Mouse (Mus musculus): ENCODE results near the gene Adk.

DNA sequence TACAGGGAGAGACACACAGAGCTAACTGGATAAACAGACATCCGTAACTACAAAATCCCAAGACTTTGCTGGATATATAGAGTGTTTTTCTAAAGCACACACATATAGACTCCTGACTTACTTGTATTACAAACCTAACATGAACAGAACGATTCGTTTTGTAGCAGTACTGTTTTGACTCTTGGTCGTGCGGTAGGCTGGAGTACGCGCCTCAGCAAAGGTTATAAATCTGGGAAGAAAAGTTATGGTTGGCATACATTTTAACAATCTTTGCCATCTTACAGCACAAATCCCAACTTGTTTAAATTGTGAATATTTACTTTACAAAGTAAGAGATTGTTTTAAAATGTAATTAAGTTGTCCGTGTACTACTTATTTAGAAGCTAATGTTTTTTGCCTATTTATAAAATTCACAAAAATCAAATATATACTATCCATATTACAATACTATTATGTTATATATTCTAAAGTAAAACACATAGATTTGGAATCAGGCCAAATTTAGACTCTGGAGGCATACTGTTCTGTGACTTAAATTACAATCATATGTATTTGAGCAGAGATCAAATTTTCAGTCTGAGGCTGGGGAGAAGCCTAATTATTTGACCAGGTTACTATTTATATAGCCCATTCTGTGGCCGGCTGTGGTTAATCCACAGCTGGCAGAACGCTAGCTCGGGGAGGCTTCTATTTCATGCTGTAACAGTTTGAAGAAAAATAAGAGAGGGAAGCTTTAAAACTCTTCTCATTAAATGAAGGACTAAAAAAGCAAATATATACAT, 261.4 kb downstream of the Adk start:
- TF ChIP-seq POLR2A (IDR thresholded peaks at IDR 0.05; ENCODE audit: control insufficient read depth, low read depth, low read length) (no peak), CTCF (IDR thresholded peaks at IDR 0.05; ENCODE audit: control insufficient read depth, insufficient read depth, insufficient replicate concordance, low read depth, low read length) (no peak)
